Mouse (Mus musculus): Measurements from ENCODE around the gene Gm6763.
"Not testable (repeated sequence)": the region's sequence is repeated elsewhere in the genome, so short reads cannot be mapped to it uniquely, and the experiment has no call there.

Gene Gm6763

GRCm38 (mm10) chr10:104151197-104151596, at the start of gene Gm6763:
Gene Gm6763, plus strand, starts transcription at chr10:104151497.
- not testable (repeated sequence) for DNase-seq

DNA sequence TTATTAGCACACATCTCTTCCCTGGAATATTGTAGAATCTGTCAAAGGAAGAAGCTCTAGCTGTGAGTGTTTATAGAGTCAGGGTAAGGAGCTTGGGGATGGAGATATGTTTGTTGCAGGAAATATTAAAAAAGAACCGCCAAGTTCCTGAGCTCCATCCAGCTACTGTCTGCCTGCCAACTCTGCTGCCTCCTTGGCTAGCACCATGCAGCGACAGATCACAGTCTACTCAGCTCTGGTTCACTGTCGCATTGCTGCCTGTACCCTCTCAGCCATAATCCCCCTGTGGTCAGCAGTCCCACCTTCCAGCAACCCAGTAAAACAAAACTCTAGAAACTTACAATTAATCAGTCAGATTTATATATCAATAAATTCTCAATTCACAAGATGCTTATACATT, 41.3 kb upstream of the Gm6763 start:
- no peak for DNase-seq

DNA sequence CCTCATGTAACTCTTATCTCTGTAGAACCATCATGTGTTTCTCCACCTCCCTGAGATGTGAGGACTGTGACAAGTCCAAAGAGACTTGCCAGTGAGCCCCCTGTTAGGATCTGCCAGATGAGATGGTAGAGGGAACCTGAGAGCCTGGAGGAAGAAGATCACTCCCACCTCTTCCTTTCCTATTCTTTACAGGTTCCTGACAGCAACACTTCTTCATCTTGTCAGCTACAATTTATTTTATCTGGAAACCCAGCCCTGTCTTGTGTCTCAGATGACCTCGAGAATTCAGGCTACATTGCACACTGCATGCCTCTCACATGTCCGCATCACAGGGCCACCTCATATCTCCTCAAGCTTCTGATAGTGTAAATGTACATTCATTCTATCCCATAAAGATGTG, 33.0 kb upstream of the Gm6763 start:
- DNase-seq = no peak

DNA sequence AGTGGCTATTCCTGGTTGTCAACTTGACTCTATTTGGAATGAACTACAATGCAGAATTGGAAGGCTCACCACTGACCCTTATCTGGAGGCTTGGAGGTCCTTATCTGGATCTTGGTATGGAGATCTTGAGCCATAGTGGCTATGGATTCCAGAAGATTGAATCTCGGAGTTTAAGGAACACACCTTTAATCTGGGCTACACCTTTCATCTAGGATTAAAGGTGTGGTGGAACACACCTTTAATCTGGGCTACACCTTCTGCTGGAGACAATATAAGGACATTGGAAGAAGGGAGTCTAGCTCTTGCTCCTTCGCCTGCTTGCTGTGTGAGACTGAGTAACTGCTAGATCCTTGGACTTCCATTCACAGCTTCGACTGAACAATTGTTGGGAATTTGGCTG, 8.6 kb upstream of the Gm6763 start, which contains the start of gene Gm21293:
Gene Gm21293, plus strand, starts transcription at position 301 of the 400 bp plus-strand sequence.
- not testable (repeated sequence) for DNase-seq

- DNase-seq = not testable (repeated sequence)
Observed at GRCm38 (mm10) chr10:104159706-104160105, 8.4 kb downstream of the Gm6763 start, which contains the start of gene Gm8764. Gene Gm8764, plus strand, starts transcription at chr10:104160006.

GRCm38 (mm10) chr10:104168215-104168614, 16.9 kb downstream of the Gm6763 start, which contains the start of gene Gm21304:
Gene Gm21304, plus strand, starts transcription at chr10:104168515.
- not testable (repeated sequence) for DNase-seq

DNA sequence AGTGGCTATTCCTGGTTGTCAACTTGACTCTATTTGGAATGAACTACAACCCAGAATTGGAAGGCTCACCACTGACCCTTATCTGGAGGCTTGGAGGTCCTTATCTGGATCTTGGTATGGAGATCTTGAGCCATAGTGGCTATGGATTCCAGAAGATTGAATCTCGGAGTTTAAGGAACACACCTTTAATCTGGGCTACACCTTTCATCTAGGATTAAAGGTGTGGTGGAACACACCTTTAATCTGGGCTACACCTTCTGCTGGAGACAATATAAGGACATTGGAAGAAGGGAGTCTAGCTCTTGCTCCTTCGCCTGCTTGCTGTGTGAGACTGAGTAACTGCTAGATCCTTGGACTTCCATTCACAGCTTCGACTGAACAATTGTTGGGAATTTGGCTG, 25.4 kb downstream of the Gm6763 start, which contains the start of gene Gm21312:
Gene Gm21312, plus strand, starts transcription at position 301 of the 400 bp plus-strand sequence.
- not testable (repeated sequence) for DNase-seq

GRCm38 (mm10) chr10:104185233-104185632, 33.9 kb downstream of the Gm6763 start, which contains the start of gene Gm20765:
Gene Gm20765, plus strand, starts transcription at chr10:104185533.
- DNase-seq = not testable (repeated sequence)

DNA sequence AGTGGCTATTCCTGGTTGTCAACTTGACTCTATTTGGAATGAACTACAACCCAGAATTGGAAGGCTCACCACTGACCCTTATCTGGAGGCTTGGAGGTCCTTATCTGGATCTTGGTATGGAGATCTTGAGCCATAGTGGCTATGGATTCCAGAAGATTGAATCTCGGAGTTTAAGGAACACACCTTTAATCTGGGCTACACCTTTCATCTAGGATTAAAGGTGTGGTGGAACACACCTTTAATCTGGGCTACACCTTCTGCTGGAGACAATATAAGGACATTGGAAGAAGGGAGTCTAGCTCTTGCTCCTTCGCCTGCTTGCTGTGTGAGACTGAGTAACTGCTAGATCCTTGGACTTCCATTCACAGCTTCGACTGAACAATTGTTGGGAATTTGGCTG, 42.4 kb downstream of the Gm6763 start, which contains the start of gene Gm4340:
Gene Gm4340, plus strand, starts transcription at position 301 of the 400 bp plus-strand sequence.
- DNase-seq = not testable (repeated sequence)

All from lung, postnatal 36 days (tissue).